Mouse (Mus musculus) MEL (cell line): ENCODE data around the gene Oasl2. TPM values are rescaled to one million over a fixed set of nuclear protein-coding genes. Genes with fewer than 3 reads are reported as not detected.

Experiments used
- DNase-seq: peaks from one replicate; pipeline ENCODE4 v3.0.0; 2011; ENCODE audit warnings: low read depth, low spot score
- H3K27ac ChIP-seq: 2 replicates; pipeline ENCODE4 v1.5.1; 2012; ENCODE audit warnings: low read depth, mild to moderate bottlenecking, control low read depth, low read length, moderate library complexity; ENCODE audit not compliant: control insufficient read depth
- H3K27me3 ChIP-seq, 2 experiments: fragments of 150-350 bp in 1 of 2; sonication (generic) in 1 of 2; 2 replicates each; pipeline ENCODE4 v1.6.1; 2012; ENCODE audit warnings: low read length in 2 of 2, mild to moderate bottlenecking in 2 of 2, improper control_type of control experiment in 1 of 2, moderate library complexity in 1 of 2; ENCODE audit not compliant: insufficient read depth in 2 of 2, control insufficient read depth in 1 of 2
- H3K36me3 ChIP-seq, 2 experiments: 2 replicates each; pipeline ENCODE4 v1.6.1; 2012 to 2014; ENCODE audit warnings: low read length in 2 of 2, improper control_type of control experiment in 1 of 2, inconsistent platforms in 1 of 2, mild to moderate bottlenecking in 1 of 2; ENCODE audit not compliant: insufficient read depth in 2 of 2, control insufficient read depth in 1 of 2
- H3K4me1 ChIP-seq, 2 experiments: fragments of 150-350 bp in 1 of 2; sonication (generic) in 1 of 2; 2 replicates each; pipeline ENCODE4 v1.6.1; 2012; ENCODE audit warnings: low read length in 2 of 2, improper control_type of control experiment in 1 of 2, mild to moderate bottlenecking in 1 of 2; ENCODE audit not compliant: insufficient read depth in 2 of 2, control insufficient read depth in 1 of 2
- H3K4me3 ChIP-seq, 2 experiments: fragments of 150-350 bp in 1 of 2; sonication (generic) in 1 of 2; 2 replicates each; pipeline ENCODE4 v1.5.1; 2012; ENCODE audit warnings: low read depth in 2 of 2, low read length in 2 of 2, mild to moderate bottlenecking in 2 of 2, moderate library complexity in 2 of 2, control low read depth in 1 of 2, improper control_type of control experiment in 1 of 2; ENCODE audit not compliant: control insufficient read depth in 1 of 2, insufficient read depth in 1 of 2
- H3K79me2 ChIP-seq: 2 replicates; pipeline ENCODE4 v1.6.1; 2012; ENCODE audit warnings: mild to moderate bottlenecking, low read length, moderate library complexity; ENCODE audit not compliant: control insufficient read depth, poor library complexity, insufficient read depth
- H3K9ac ChIP-seq: 2 replicates; pipeline ENCODE4 v1.6.1; 2012; ENCODE audit warnings: low read depth, mild to moderate bottlenecking, control low read depth, low read length, moderate library complexity; ENCODE audit not compliant: control insufficient read depth, poor library complexity, severe bottlenecking
- H3K9me3 ChIP-seq: fragments of 150-350 bp; sonication (generic); replicated peaks from 2 replicates; pipeline ENCODE4 v1.6.1; 2012; ENCODE audit warnings: mild to moderate bottlenecking, low read length, improper control_type of control experiment, moderate library complexity; ENCODE audit not compliant: insufficient read depth
- BHLHE40 ChIP-seq: IDR thresholded peaks from 2 replicates; pipeline ENCODE4 v1.6.1; 2012; ENCODE audit warnings: low read depth, mild to moderate bottlenecking, inconsistent platforms, low read length, improper control_type of control experiment, borderline replicate concordance
- CHD1 ChIP-seq: IDR thresholded peaks from 2 replicates; pipeline ENCODE4 v1.6.1; 2012; ENCODE audit warnings: low read depth, mild to moderate bottlenecking, inconsistent platforms, low read length, improper control_type of control experiment
- ELF1 ChIP-seq: IDR thresholded peaks from 2 replicates; pipeline ENCODE4 v1.6.1; 2014; ENCODE audit warnings: low read depth, mild to moderate bottlenecking, inconsistent platforms, low read length, improper control_type of control experiment, moderate library complexity
- EP300 ChIP-seq, 2 experiments: IDR thresholded peaks; 2 replicates each; pipeline ENCODE4 v1.6.1; 2011; ENCODE audit warnings: improper control_type of control experiment in 2 of 2, low read length in 2 of 2, low read depth in 1 of 2, mild to moderate bottlenecking in 1 of 2
- ETS1 ChIP-seq: IDR thresholded peaks from 2 replicates; pipeline ENCODE4 v1.6.1; 2012; ENCODE audit warnings: low read depth, mild to moderate bottlenecking, inconsistent platforms, low read length, improper control_type of control experiment, moderate library complexity
- GATA1 ChIP-seq: IDR thresholded peaks from 2 replicates; pipeline ENCODE4 v1.6.1; 2011; ENCODE audit warnings: low read depth, low read length, improper control_type of control experiment
- MAX ChIP-seq: IDR thresholded peaks from 2 replicates; pipeline ENCODE4 v1.6.1; 2011; ENCODE audit warnings: low read length, improper control_type of control experiment
- MEF2A ChIP-seq: IDR thresholded peaks from 2 replicates; pipeline ENCODE4 v1.6.1; 2014; ENCODE audit warnings: low read depth, mild to moderate bottlenecking, inconsistent platforms, low read length, improper control_type of control experiment; ENCODE audit not compliant: poor library complexity, insufficient replicate concordance, severe bottlenecking; ENCODE audit errors: extremely low read depth
- MXI1 ChIP-seq: IDR thresholded peaks from 2 replicates; pipeline ENCODE4 v1.6.1; 2011; ENCODE audit warnings: mild to moderate bottlenecking, low read depth, low read length, improper control_type of control experiment
- MYC ChIP-seq: IDR thresholded peaks from 2 replicates; pipeline ENCODE4 v1.6.1; 2011; ENCODE audit warnings: low read depth, mild to moderate bottlenecking, low read length, improper control_type of control experiment, moderate library complexity
- NELFE ChIP-seq: IDR thresholded peaks from 2 replicates; pipeline ENCODE4 v1.6.1; 2011; ENCODE audit warnings: low read depth, low read length, improper control_type of control experiment
- NRF1 ChIP-seq: IDR thresholded peaks from 2 replicates; pipeline ENCODE4 v1.6.1; 2014; ENCODE audit warnings: low read depth, mild to moderate bottlenecking, inconsistent platforms, low read length, improper control_type of control experiment, moderate library complexity; ENCODE audit not compliant: poor library complexity, insufficient read depth, severe bottlenecking
- POLR2A ChIP-seq, 2 experiments: IDR thresholded peaks; 2 replicates each; pipeline ENCODE4 v1.6.1; 2011 to 2012; ENCODE audit warnings: low read length in 2 of 2, mild to moderate bottlenecking in 2 of 2, control low read depth in 1 of 2, improper control_type of control experiment in 1 of 2, low read depth in 1 of 2, moderate library complexity in 1 of 2; ENCODE audit not compliant: control insufficient read depth in 1 of 2, insufficient read depth in 1 of 2, poor library complexity in 1 of 2
- RCOR1 ChIP-seq: IDR thresholded peaks from 2 replicates; pipeline ENCODE4 v1.6.1; 2012; ENCODE audit warnings: low read depth, mild to moderate bottlenecking, inconsistent platforms, low read length, improper control_type of control experiment
- SIN3A ChIP-seq: IDR thresholded peaks from 2 replicates; pipeline ENCODE4 v1.6.1; 2012; ENCODE audit warnings: low read length, improper control_type of control experiment, inconsistent platforms
- SMC3 ChIP-seq: IDR thresholded peaks from 2 replicates; pipeline ENCODE4 v1.6.1; 2011; ENCODE audit warnings: low read depth, low read length, improper control_type of control experiment
- TBP ChIP-seq: IDR thresholded peaks from 2 replicates; pipeline ENCODE4 v1.8.0; 2011; ENCODE audit warnings: low read depth, low read length, improper control_type of control experiment
- ZC3H11A ChIP-seq: IDR thresholded peaks from 2 replicates; pipeline ENCODE4 v1.6.1; 2012; ENCODE audit warnings: low read depth, mild to moderate bottlenecking, inconsistent platforms, low read length, improper control_type of control experiment
- ZKSCAN1 ChIP-seq: IDR thresholded peaks from 2 replicates; pipeline ENCODE4 v1.6.1; 2012; ENCODE audit warnings: low read depth, mild to moderate bottlenecking, inconsistent platforms, low read length, improper control_type of control experiment, moderate library complexity
- ZNF384 ChIP-seq: IDR thresholded peaks from 2 replicates; pipeline ENCODE4 v1.6.1; 2012; ENCODE audit warnings: low read depth, mild to moderate bottlenecking, inconsistent platforms, low read length, improper control_type of control experiment
- polyA plus RNA-seq, 2 experiments: library from polyadenylated mRNA; stranded (reverse) in 1 of 2; unstranded in 1 of 2; fragments of >175 nt in 1 of 2; fragments of >200 nt in 1 of 2; gene quantifications; 2 replicates each; pipeline versions ENCODE4 v1.2.1 to v1.2.4; 2012; ENCODE audit warnings: low replicate concordance in 2 of 2, low read depth in 1 of 2; ENCODE audit not compliant: insufficient read length in 2 of 2, insufficient read depth in 1 of 2, missing spikeins in 1 of 2
- total RNA-seq: library from RNA; depleted of rRNA; stranded (reverse); fragments of 300-350 nt; gene quantifications from 2 replicates; pipeline ENCODE4 v1.2.3, GENCODE M21; 2012

Oasl2 gene
- total and polyA plus RNA-seq, 3 experiments = 0.27 to 0.63 TPM; not detected in 1

- peak; percentile 62 for TF ChIP-seq GATA1
- TF ChIP-seq TBP = peak; percentile 95
- TF ChIP-seq SIN3A = peak; percentile 80; the same call in 1 of the 2 replicates
- TF ChIP-seq MEF2A = no peak
- TF ChIP-seq, all 39 proteins: peak for 27
These were observed 25.0 kb downstream of the Oasl2 start (continued) for GRCm38 (mm10) chr5:114921551-114922365.

GRCm38 (mm10) chr5:114922366-114922731, 25.6 kb downstream of the Oasl2 start:
- no peak for DNase-seq
- Histone ChIP-seq H3K36me3 (peaks cover 0 to 30% of the 10 kb centered on the region in 2 experiments; a peak in 2 of 4 replicates), H3K9me3 (no peaks in the 10 kb centered on the region), H3K27me3 (no peaks in the 10 kb centered on the region), H3K27ac (peak overlapping the region; percentile 98), H3K4me1 (peaks cover 9 to 47% of the 10 kb centered on the region in 2 experiments), H3K4me3 (peak overlapping the region; percentile 50 to 74), H3K9ac (peak overlapping the region; percentile 78), H3K79me2 (peaks cover 3% of the 10 kb centered on the region; the same call in 1 of the 2 replicates)
- TF ChIP-seq RCOR1 (no peak), SMC3 (no peak), MYC (0 out of 2 replicates have a peak, but pooled peaks have one; percentile 14), NRF1 (no peak), ELF1 (no peak), SIN3A (0 out of 2 replicates have a peak, but pooled peaks have one; percentile 47), BHLHE40 (peak; percentile 25; the same call in 1 of the 2 replicates), EP300 (IDR thresholded peaks at IDR 0.05; ENCODE audit: low read depth in 1 of 2, low read length in 2 of 2) (peak in 1 of 2 experiments; percentile 2; a peak in 1 of 4 replicates), MAX (peak; percentile 29; the same call in 1 of the 2 replicates), TBP (no peak), MXI1 (peak; percentile 9; the same call in 1 of the 2 replicates), POLR2A (IDR thresholded peaks at IDR 0.05; ENCODE audit: control insufficient read depth in 1 of 2, insufficient read depth in 1 of 2, low read depth in 1 of 2, low read length in 2 of 2, poor library complexity in 1 of 2) (no peak; a peak in 1 of 4 replicates), CHD1 (peak; percentile 92), ZC3H11A (no peak)

- Histone ChIP-seq H3K27ac (peak within 1 kb of the TSS; percentile 98), H3K36me3 (peaks cover 0 to 32% of the 10 kb centered on the region in 2 experiments; a peak in 2 of 4 replicates), H3K79me2 (peaks cover 3% of the 10 kb centered on the region; the same call in 1 of the 2 replicates), H3K27me3 (no peaks in the 10 kb centered on the region), H3K9ac (peak within 1 kb of the TSS; percentile 81), H3K9me3 (no peaks in the 10 kb centered on the region), H3K4me3 (peak within 1 kb of the TSS; percentile 72 to 74), H3K4me1 (peaks cover 9 to 52% of the 10 kb centered on the region in 2 experiments)
- DNase-seq = peak; percentile 74
- TF ChIP-seq MYC (no peak), SMC3 (no peak), BHLHE40 (no peak), ETS1 (peak; percentile 65), TBP (peak; percentile 61; the same call in 1 of the 2 replicates), POLR2A (IDR thresholded peaks at IDR 0.05; ENCODE audit: control insufficient read depth in 1 of 2, insufficient read depth in 1 of 2, low read depth in 1 of 2, low read length in 2 of 2, poor library complexity in 1 of 2) (0 out of 4 replicates have a peak, but pooled peaks of 1 of the 2 experiments have one; percentile 34), EP300 (IDR thresholded peaks at IDR 0.05; ENCODE audit: low read depth in 1 of 2, low read length in 2 of 2) (peak; percentile 45 to 63), RCOR1 (peak; percentile 57; the same call in 1 of the 2 replicates), ZKSCAN1 (no peak), ZNF384 (no peak), MXI1 (no peak), NELFE (peak; percentile 39; the same call in 1 of the 2 replicates)
- TF ChIP-seq, all 39 proteins: peak for 6
These were observed 26.3 kb downstream of the Oasl2 start, which contains the start of gene Oasl1 for GRCm38 (mm10) chr5:114922998-114923473. Gene Oasl1, plus strand, starts transcription at chr5:114923240.
